Mouse (Mus musculus) granulocyte monocyte progenitor cell, adult 5-6 weeks (primary cell): ENCODE measurements around the gene Cdc42ep5. TPM values are rescaled to one million over a fixed set of nuclear protein-coding genes. Genes with fewer than 3 reads are reported as not detected.
"Not testable (repeated sequence)": the region's sequence is repeated elsewhere in the genome, so short reads cannot be mapped to it uniquely, and the experiment has no call there.

Experiments
- ATAC-seq: replicated peaks from 2 replicates; pipeline ENCODE4 v1.8.0; 2016; ENCODE audit warnings: mild to moderate bottlenecking, moderate TSS enrichment, inconsistent platforms; ENCODE audit not compliant: poor library complexity, severe bottlenecking
- total RNA-seq, 2 experiments: library from RNA; stranded (forward) in 1 of 2; stranded (reverse) in 1 of 2; fragments of 200-712, 200-1000 nt in 1 of 2; fragments of >200 nt in 1 of 2; fragmentation: Nextera tagmentation in 1 of 2; gene quantifications; 2 replicates each; pipeline ENCODE4 v1.2.3; 2014 to 2017

The Cdc42ep5 gene
- total RNA-seq (2014; fragmentation: Nextera tagmentation) (not detected in 2 replicates), total RNA-seq (2017) (0.21 TPM in 1 of 2 replicates, not detected in the other)

DNA sequence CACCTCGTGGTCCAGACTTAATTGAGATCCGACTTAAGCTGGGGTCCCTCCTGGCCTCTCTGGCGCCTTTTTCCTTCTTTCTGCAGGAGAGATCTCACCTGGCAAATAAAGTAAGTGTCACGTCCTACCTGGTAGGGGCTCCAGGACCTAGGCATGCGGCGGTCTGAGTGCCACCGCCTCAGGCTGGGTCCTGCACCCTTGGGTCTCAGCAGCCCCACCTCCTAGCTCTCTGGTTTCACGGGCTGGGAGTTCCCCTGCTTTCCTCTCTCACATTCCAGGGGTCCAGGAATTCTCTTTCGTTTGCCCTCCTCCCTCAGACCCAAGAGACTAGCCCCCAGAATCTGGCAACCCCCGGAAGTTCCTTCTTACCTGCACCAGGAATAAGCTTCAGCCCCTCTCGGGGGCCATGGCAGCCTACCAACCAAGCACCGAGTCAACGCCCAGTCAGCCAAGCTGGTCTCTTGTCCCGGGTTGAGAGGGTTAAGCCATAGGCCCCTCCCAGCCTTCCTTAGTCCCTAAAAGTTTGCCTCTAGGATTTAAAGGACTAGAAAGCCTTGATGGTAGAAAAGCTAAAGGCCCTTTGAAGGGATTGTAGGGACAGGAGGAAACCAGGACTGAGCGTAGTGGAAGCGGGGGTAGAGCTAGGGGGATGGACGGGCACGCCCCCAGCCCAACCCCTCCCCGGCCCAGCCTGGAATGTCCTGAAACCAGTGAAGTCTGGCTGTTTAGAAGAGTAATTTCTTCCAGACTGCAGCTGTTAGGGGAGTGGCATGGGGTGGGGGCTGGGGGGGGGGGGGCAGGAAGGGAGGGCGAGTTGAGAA is at the start of gene Cdc42ep5:
Gene Cdc42ep5 (minus strand): TSS at position 771 of the 821 bp plus-strand sequence.
- no peak for ATAC-seq

DNA sequence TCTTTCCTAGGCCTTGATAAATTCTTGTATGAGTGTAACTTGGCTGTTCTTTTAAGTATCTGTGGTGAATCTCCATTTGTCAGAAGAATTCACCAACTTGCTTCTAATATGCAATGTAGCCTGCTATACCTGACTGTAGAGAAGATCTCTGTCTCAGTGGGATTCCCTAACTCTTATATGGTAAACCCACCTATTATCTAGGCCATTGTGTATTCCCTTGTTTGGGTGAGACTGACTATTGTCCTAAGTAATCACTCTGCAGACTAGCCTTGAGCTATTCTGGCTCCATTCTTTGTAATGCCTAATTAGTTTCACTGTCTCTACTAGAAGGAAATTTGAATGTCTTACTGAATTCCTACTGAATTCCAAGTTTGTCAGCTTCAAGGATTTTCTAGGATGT is 48.8 kb upstream of the Cdc42ep5 start:
- ATAC-seq: not testable (repeated sequence)

DNA sequence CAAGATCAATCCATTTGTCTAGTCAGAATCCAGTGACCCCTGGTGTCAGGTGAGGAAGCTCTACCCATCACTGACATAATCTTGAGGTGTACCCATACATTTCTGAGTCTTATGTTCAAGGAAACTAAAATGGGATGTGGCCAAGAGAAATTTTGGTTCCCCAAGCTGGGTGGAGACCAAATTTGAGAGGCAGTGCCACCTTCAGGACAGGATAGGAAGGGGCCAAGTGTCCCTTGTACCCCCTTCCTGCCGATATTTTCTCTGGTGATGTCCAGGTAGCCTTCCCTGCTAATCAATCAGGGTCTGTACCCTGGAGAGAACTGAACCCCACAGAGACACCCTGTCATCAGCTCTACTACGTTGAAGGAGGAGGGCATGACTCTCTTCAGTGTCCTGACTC is 44.0 kb upstream of the Cdc42ep5 start:
- no peak for ATAC-seq

GRCm38 (mm10) chr7:4207126-4207525 is 42.5 kb upstream of the Cdc42ep5 start:
- ATAC-seq: 0 out of 2 replicates have a peak, but pooled peaks have one; percentile 52

DNA sequence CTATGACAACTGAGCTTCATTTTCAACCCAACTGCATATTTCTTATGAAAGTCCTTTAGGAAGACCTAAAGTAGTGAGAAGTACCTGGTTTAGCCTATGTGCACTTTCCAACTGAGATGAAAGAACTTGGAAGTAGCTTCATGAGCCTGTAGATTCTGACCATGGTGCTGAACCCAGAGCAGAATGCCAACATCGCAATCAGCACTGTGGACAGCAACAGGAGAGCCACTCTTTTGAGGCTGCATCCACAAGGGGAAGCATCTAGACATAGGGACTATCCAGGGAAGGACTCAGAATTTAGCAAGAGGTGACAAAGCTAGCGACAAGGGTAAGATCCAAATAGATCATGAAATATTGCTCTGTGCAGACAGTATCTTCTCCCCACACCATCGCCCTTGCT is 13.8 kb upstream of the Cdc42ep5 start:
- ATAC-seq: peak; percentile 50

- ATAC-seq: no peak
Observed at GRCm38 (mm10) chr7:4170193-4170938, 5.7 kb upstream of the Cdc42ep5 start.

GRCm38 (mm10) chr7:4167098-4167497 is 2.4 kb upstream of the Cdc42ep5 start:
- ATAC-seq: no peak

DNA sequence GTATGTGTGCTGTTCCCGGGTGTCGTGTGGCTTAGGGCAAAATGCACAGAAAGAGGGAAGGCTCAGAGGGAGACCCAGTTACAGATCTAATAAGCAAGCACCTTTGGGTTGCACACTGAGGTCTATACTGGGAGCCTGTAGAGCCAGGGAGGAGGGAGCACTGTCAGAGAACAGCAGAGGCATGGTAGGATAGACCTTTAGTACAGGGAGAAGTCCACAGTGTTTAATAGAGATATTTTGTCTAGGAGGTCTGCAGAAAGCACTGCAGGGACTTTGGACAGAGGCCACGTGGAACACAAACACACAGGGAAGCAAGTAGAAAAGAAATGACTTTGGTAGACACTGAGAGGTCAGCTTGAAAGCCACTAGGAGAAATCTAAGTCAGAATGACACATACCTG is 626 bp upstream of the Cdc42ep5 start:
- ATAC-seq: no peak

DNA sequence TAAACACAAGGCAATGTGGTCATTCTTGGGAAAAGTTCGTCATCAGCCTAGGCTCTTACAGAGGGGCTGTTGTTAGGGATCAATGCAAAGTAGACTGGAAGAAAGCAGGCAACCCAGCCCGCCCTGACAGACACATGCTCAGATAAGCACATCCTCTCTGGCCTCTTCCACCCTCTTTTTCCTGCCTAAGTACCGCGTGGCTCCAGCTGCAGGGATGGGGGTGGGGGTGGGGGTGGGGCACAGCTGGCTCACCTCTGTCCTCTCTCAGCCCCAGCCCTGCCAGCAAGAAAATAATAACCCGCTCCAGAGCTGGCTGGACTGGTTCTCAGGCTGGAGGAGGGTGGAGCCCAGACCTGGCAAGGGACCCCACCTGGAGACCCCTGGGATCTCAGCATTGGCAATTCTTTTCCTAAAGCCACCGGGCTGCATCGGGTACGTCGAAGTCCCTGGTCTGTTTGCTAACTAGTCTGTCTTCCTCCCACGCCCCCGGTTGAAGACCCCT is 1.0 kb downstream of the Cdc42ep5 start:
- ATAC-seq: no peak

GRCm38 (mm10) chr7:4161596-4161995 is 3.1 kb downstream of the Cdc42ep5 start:
- not testable (repeated sequence) for ATAC-seq

DNA sequence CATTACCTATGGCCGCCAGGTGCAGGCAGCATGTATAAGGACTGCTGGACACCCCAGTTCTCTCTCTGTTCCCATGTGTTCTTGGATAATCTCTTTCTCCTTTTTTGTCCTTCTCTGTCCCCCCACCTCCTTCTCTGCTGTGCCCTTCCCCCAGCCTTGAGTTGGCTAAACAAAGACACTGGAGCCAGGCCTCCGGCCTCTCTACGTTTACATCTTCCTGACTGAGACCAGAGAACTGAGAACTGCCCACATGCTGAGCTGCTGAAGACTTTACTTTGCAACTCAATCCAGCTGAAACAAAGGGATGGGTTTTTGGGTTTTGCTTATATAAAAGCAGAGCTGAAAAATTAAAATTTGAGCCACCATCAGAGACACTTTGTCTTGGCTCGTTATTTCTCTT is 9.7 kb downstream of the Cdc42ep5 start:
- ATAC-seq: no peak

- no peak for ATAC-seq
Observed at GRCm38 (mm10) chr7:4154356-4154755, 10.3 kb downstream of the Cdc42ep5 start.

DNA sequence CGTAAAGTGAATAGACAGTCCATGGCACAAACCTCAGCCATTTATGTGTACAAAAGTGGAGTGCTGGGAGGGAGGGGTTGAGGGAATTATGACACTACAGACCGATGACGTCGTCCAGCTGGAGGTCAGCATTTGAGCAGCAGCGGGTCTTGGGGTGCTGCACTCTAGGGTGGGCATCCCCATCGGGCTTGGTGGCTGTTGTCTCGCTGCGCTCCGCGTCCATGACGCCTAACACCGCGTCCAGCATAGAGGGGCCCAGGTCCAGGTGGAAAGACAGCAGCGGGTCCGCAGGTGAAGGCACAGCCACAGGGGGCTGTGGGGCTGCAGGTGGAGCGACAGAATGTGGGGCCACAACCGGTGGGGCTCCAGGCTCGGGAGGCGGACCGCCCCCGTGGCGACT is 13.4 kb downstream of the Cdc42ep5 start:
- ATAC-seq: no peak; the same call in 1 of the 2 replicates

GRCm38 (mm10) chr7:4150811-4151221 is 13.8 kb downstream of the Cdc42ep5 start:
- ATAC-seq: peak; percentile 45

DNA sequence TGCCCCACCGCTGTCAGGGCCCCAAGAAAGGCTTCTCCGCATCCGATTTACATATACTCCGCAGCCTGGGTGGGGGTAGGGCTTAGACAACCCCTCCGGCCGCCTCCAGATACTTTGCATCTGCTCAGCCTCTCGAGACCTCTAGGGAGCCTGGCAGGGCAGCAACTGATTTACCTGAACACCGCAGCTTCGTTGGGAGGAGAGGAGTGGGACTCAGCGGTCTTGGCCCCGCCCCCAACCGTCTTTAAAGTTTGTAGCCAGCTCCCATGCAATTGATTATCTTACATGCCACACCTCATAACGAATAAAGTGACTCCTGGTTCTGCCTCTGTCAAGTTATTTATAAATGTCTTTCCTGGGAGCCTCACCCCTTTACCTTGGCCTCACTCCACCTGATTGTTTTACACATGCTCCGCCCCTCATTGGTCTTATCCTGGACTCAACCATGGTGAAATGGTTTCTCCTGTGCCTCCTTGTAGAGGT is 14.6 kb downstream of the Cdc42ep5 start, which contains the start of gene Leng9:
Gene Leng9 (minus strand): TSS at position 316 of the 483 bp plus-strand sequence.
- no peak for ATAC-seq

GRCm38 (mm10) chr7:4149209-4150054 is 15.2 kb downstream of the Cdc42ep5 start:
- ATAC-seq: peak; percentile 60

GRCm38 (mm10) chr7:4148341-4149208 is 16.1 kb downstream of the Cdc42ep5 start:
- peak; percentile 3; the same call in 1 of the 2 replicates for ATAC-seq

GRCm38 (mm10) chr7:4147836-4148235 is 16.8 kb downstream of the Cdc42ep5 start:
- no peak for ATAC-seq

DNA sequence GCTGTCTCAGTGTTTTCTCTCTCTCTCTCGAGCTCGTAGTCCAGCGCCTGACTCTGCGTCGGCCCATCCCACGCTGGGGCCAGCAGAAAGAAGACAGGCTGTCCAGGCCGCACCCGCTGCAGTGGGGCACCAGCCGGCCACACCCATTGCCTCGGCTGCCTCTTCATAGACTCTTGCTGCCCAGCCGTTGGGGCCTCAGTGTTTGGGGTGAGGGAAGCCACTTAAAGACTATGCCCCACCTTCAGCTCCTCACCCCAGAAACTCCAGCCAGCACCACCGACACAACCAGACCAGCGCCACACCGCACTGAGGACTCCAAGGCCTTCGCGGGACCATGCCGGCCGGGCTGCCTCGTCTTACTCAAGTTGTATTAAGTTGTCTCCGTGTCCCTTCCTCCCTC is 17.3 kb downstream of the Cdc42ep5 start:
- ATAC-seq: no peak
